Mouse (Mus musculus) cerebellum, adult 8-10 months (tissue): ENCODE data around the gene Eri3.

Experiments
- DNase-seq: peaks from one replicate; pipeline ENCODE4 v3.0.0; 2022

Eri3 gene

DNA sequence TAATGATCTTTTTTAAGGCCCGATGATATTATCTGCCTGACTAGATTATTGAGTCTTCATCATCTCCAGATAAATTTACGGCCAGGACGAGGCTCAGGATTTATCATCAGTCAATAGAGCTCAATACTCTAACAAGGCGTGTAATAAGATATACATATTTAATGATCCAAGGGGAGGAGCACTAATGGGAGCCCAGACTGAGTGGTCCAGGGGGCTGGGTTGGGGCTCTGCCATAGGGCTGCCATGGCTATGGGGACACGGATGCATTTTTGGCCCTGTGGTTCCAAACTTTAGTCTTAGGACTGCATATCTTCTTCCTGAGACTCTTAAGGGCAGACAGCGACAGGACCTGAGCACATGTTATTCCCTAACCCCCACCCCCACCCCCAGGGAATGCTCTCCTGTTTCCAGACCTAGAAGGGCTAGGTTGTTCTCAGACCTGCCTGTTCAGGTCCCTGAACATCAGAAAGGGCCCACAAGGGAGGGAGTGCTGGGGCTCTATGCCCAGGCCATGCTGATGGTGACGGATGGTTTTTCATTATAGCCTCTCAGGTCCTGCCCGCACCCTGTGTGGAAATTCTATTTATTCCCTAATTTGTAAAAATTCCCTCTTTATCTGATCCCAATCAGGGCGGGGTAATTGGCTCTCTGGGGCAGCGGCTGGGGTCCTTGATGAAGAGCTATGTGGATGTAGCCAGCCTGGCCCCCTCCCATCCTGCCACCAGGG is 114.4 kb downstream of the Eri3 start:
- DNase-seq, result no peak

GRCm38 (mm10) chr4:117665531-117665930 is 115.4 kb downstream of the Eri3 start:
- DNase-seq, result no peak

DNA sequence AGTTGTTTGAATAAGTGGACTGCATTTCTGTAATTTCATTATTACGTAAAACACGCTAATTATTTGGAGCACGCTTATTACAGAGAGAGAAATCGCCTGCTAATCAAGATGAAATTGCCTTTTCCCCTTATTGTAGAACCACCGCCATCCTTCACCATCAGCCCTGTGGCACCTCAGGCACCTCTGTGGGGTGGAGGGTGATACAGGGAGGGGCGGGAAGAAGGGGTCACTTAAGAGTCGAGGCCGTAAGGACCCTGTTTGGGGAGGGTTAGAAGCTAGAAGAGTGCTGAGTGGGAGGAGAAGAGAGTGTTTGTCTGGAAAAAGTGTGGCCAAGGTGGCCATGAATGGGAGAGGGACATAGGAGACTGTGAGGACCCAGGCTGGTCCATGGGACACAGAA is 115.9 kb downstream of the Eri3 start:
- no peak for DNase-seq

- no peak for DNase-seq
Measured at GRCm38 (mm10) chr4:117669874-117670273, 119.7 kb downstream of the Eri3 start.

- DNase-seq, result no peak
Measured at GRCm38 (mm10) chr4:117672042-117672441, 121.9 kb downstream of the Eri3 start.

DNA sequence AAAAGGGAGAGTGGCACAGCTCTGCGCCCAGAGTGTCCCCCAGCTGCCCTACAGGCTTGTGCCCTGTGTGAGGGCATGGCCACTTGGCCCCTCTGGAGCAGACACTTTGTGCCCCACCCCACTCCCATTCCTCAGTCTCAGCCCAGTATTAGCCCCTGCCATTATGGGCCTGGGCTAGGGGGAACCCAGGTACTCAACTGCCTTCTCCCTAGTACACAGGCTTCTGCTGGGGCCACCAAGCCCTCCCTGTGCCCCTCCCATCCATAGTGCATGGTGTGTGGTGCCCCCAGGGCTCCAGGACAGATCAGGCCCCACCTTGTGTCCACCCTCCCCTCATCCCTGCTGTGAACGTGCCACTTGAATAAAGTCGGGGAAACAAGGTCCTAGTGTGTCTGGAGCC is 123.7 kb downstream of the Eri3 start:
- DNase-seq, result peak; percentile 1

- DNase-seq, result peak; percentile 79
Measured at GRCm38 (mm10) chr4:117676903-117677302, 126.7 kb downstream of the Eri3 start.

- no peak for DNase-seq
Measured at GRCm38 (mm10) chr4:117680963-117681362, 130.8 kb downstream of the Eri3 start.

DNA sequence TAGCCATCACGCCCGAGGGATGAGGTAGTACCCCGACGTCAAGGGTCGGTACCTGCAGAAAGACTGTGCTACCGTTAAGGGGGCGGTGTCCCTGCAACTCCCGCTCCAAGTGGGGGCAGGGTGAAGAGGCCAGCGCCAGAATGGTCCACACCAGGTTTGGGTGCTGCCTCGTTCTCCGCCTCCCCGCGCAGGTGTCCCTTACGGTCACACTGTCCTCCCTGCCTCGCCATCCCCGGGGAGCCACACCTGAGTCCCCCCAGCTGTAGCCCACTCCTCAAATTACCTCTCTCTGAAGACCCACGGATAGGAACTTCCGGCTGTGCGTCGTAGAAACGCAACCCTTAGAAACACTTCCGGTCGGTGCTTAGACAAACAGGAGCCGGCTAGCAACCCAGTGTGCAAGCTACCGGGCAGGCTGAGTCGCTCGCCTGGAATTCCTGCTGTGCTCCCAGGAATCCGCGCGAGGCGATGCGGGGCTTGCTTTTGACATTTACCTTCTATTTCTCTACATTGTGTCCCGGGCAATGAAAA is 131.8 kb downstream of the Eri3 start, which contains the start of gene Dmap1:
Dmap1 (minus strand) TSS at position 343 of the 531 bp plus-strand sequence.
- peak; percentile 87 for DNase-seq

- DNase-seq, result no peak
Measured at GRCm38 (mm10) chr4:117682463-117682862, 132.3 kb downstream of the Eri3 start.

DNA sequence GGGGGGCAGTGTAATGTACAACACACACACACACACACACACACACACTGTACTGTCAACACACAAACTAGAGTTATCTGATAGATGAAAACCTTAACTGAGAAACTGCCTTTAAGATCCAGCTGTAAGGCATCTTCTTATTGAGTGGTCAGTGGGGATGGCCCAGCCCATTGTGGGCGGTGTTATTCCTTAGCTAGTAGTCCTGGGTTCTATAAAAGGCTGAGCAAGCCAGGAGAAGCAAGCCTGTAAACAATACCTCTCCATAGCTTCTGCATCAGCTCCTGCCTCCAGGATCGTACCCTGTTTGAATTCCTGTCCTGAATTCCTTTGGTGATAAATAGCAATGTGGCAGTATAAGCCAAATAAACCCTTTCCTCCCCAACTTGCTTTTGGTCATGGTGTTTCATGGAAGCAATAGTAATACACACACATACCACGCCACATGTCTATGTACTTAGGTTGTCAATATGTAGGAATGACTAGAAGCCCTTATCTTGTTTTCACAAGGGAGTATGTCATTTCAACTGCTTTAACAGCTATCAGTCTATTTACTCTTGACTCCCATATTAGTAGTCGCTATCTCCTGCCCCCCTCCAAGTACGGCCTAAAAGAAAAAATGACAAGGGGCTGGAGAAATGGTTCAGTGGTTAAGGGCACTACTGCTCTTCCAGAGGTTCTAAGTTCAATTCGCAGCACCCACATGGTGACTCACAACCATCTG is 133.0 kb downstream of the Eri3 start:
- no peak for DNase-seq

GRCm38 (mm10) chr4:117686354-117686753 is 136.2 kb downstream of the Eri3 start:
- DNase-seq, result no peak

DNA sequence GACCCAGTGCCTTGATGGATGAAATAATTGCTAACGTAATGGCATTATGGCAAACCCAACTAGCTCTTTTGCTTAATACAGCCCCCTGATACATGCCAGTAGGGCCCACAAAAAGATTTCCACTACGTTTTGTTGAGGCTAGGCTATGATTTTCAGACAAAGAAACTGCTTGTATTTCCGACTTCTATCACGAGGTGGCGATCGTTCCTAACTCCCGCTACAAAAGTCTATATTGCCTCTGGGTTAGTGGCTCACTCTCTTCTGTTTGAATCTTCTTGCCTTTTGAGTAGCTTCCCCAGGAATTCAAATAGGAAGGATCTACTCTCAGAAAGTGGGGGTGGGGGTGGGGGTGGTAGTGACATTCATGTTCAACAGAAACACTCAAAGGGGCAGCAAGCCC is 155.2 kb downstream of the Eri3 start:
- peak; percentile 36 for DNase-seq

DNA sequence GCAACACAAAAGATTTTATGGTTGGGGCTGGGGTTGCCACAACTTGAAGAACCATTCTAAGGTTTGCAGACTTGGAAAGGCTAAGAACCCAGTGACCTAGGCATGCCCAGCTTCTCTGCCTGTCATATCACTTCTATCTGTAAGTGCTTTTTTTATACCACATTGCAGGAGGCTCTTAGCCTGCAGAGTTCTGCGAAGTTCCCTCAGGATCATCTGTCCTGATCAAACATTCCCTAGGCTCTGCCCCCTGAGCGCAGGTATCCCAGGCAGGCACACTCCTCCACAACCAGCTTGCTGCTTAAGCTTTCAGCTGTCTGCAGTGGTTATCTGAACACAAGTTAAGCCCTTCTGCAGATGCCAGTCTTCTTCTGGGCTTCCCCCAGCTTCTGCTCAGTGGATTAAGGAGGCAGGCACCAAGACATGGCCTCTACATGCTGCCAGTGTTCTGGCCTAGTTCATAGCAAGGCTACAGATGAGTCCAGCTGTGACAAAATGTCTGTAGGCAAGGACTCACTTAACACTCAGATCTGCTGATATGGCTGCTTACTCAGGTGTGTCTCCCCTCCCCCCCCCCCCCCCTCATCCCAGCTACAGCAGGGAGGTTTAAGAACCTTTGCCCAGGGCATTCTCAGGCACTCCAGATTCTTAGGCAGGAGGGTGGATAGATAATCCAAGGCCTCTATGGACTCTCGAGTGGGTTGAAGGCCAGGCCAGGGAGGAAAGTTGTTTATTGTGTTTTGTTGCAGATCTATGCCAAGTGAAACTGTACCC is 158.8 kb downstream of the Eri3 start:
- DNase-seq, result no peak

DNA sequence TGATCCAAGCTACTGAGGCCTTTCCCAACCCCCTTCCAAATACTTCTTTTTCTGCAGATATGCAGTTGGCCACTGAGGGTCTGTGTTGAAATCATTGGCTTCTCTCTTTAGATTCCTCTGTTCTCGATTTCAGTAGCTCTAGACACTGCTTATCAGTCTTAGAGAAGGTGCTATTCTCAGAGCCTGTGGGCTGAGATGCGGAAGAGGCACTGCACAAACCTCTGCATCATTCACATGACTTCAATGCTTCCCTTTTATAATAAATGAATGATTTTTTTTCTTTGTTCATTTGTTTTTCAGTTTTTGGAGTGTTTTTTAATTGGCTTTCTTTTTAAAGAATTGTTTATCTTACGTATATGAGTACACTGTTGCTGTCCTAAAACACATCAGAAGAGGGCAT is 162.1 kb downstream of the Eri3 start:
- no peak for DNase-seq

DNA sequence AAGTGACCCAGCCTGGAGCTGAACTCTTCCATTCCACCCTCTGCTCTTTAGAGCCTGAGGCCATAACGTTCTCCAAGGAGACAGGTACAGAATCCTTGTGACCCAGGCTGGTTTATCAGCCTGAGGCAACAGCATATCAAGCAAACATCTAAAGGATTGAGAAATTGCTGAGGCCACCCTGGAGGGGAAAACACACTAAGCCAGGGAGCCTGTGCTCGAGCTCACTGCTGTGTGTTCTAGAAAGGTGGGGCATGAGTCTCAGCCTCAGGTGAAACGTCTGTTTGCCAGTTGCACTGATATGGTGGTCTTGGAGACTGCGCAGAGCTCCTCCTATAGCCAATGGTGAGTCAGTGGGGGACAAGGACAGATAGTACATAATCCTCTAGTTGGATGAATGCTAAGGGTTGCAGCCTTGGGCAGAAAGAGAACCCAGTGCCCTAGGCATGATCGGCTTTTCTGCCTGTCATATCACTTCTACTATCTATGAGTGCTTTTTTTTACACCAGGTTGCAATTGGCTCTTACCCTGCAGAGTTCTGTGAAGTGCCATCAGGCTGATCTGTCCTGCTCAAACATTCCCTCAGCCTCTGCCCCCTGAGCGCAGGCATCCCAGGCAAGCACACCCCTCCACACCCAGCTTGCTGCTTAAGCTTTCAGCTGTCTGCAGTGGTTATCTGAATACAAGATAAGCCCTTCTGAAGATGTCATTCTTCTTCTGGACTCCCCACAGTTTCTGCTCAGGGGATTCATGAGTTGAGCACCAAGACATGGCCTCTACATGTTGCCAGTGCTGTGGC is 163.3 kb downstream of the Eri3 start:
- DNase-seq, result no peak
